Mouse (Mus musculus) forebrain, embryonic 15.5 days (tissue): Measurements from ENCODE around the gene Col4a1. TPM values are rescaled to one million over a fixed set of nuclear protein-coding genes. Genes with fewer than 3 reads are reported as not detected.

Experiments
- ATAC-seq: fragments of 200-750 bp; cut with Nextera tagmentation; replicated peaks from 2 replicates; pipeline ENCODE4 v1.8.0; 2017; ENCODE audit warnings: mild to moderate bottlenecking, moderate TSS enrichment, moderate library complexity
- H3K27ac ChIP-seq: fragments of 300-500 bp; sonication (generic); replicated peaks from 2 replicates; pipeline ENCODE4 v1.5.1; 2015; ENCODE audit warnings: mild to moderate bottlenecking, inconsistent platforms
- H3K27me3 ChIP-seq: fragments of 300-500 bp; sonication (generic); 2 replicates; pipeline ENCODE4 v1.6.1; 2015; ENCODE audit warnings: inconsistent platforms
- H3K36me3 ChIP-seq: fragments of 300-500 bp; sonication (generic); 2 replicates; pipeline ENCODE4 v1.6.1; 2015; ENCODE audit warnings: mild to moderate bottlenecking, inconsistent platforms
- H3K4me1 ChIP-seq: fragments of 300-500 bp; sonication (generic); 2 replicates; pipeline ENCODE4 v1.6.1; 2015; ENCODE audit warnings: inconsistent platforms
- H3K4me2 ChIP-seq: fragments of 300-500 bp; sonication (generic); replicated peaks from 2 replicates; pipeline ENCODE4 v1.6.1; 2015; ENCODE audit warnings: mild to moderate bottlenecking, inconsistent platforms
- H3K4me3 ChIP-seq: fragments of 300-500 bp; sonication (generic); 2 replicates; pipeline ENCODE4 v1.5.1; 2015; ENCODE audit warnings: mild to moderate bottlenecking, inconsistent platforms
- H3K9ac ChIP-seq: fragments of 300-500 bp; sonication (generic); replicated peaks from 2 replicates; pipeline ENCODE4 v1.6.1; 2015; ENCODE audit warnings: mild to moderate bottlenecking, inconsistent platforms
- H3K9me3 ChIP-seq: fragments of 300-500 bp; sonication (generic); 2 replicates; pipeline ENCODE4 v1.6.1; 2016; ENCODE audit warnings: inconsistent platforms
- WGBS: fragments of 180-500 bp; shearing (Covaris S2); methylation state at CpG from one replicate; pipeline ENCODE4 v1.1.7; 2015; ENCODE audit warnings: mixed read lengths; 5-methylcytosine and 5-hydroxymethylcytosine counted together
- polyA plus RNA-seq: library from polyadenylated mRNA; unstranded; fragments of >200 nt; fragmentation: Nextera tagmentation; extraction: Ambion mirVana; gene quantifications from 2 replicates; pipeline ENCODE4 v1.2.1, GENCODE M21; 2015

Gene Col4a1
- polyA plus RNA-seq, 1 experiment from 2014 or later = 61.4 TPM

GRCm38 (mm10) chr8:11257079-11258017 is 55.3 kb downstream of the Col4a1 start:
- H3K9me3 ChIP-seq = no peaks in the 10 kb centered on the region
- no peak overlapping the region for H3K27ac ChIP-seq
- WGBS = 50% methylated on average over 13 of the region's 13 CpGs
- H3K9ac ChIP-seq = no peak overlapping the region
- H3K4me1 ChIP-seq = peaks cover 10% of the 10 kb centered on the region; the same call in 1 of the 2 replicates
- H3K27me3 ChIP-seq = no peaks in the 10 kb centered on the region
- ATAC-seq = no peak
- no peak overlapping the region for H3K4me2 ChIP-seq
- H3K36me3 ChIP-seq = no peaks in the 10 kb centered on the region
- H3K4me3 ChIP-seq = no peak overlapping the region

GRCm38 (mm10) chr8:11256405-11256804 is 56.2 kb downstream of the Col4a1 start:
- H3K4me2 ChIP-seq = no peak overlapping the region
- H3K27ac ChIP-seq = no peak overlapping the region
- ATAC-seq = no peak
- no peak overlapping the region for H3K9ac ChIP-seq
- no peaks in the 10 kb centered on the region for H3K9me3 ChIP-seq
- H3K4me1 ChIP-seq = peaks cover 10% of the 10 kb centered on the region; the same call in 1 of the 2 replicates
- H3K4me3 ChIP-seq = no peak overlapping the region
- no peaks in the 10 kb centered on the region for H3K36me3 ChIP-seq
- WGBS = 66% methylated on average over 7 of the region's 7 CpGs
- H3K27me3 ChIP-seq = no peaks in the 10 kb centered on the region

- no peak overlapping the region for H3K4me2 ChIP-seq
- no peak overlapping the region for H3K4me3 ChIP-seq
- no peak overlapping the region for H3K27ac ChIP-seq
- H3K4me1 ChIP-seq = peaks cover 10% of the 10 kb centered on the region; the same call in 1 of the 2 replicates
- WGBS = 85% methylated on average over 7 of the region's 7 CpGs
- H3K27me3 ChIP-seq = no peaks in the 10 kb centered on the region
- no peak overlapping the region for H3K9ac ChIP-seq
- H3K36me3 ChIP-seq = no peaks in the 10 kb centered on the region
- ATAC-seq = no peak
- no peaks in the 10 kb centered on the region for H3K9me3 ChIP-seq
These were observed 56.9 kb downstream of the Col4a1 start for GRCm38 (mm10) chr8:11255680-11256079.

GRCm38 (mm10) chr8:11254914-11255530 is 57.6 kb downstream of the Col4a1 start:
- ATAC-seq = no peak
- no peak overlapping the region for H3K9ac ChIP-seq
- H3K36me3 ChIP-seq = no peaks in the 10 kb centered on the region
- H3K4me2 ChIP-seq = no peak overlapping the region
- no peak overlapping the region for H3K4me3 ChIP-seq
- H3K4me1 ChIP-seq = peaks cover 10% of the 10 kb centered on the region; the same call in 1 of the 2 replicates
- H3K9me3 ChIP-seq = no peaks in the 10 kb centered on the region
- WGBS = 89% methylated on average over 10 of the region's 10 CpGs
- no peaks in the 10 kb centered on the region for H3K27me3 ChIP-seq
- H3K27ac ChIP-seq = no peak overlapping the region

GRCm38 (mm10) chr8:11254510-11254909 is 58.1 kb downstream of the Col4a1 start:
- H3K4me1 ChIP-seq = peaks cover 10% of the 10 kb centered on the region; the same call in 1 of the 2 replicates
- no peak overlapping the region for H3K4me3 ChIP-seq
- H3K27me3 ChIP-seq = no peaks in the 10 kb centered on the region
- H3K27ac ChIP-seq = no peak overlapping the region
- no peak for ATAC-seq
- WGBS = 64% methylated on average over 2 of the region's 2 CpGs
- H3K9ac ChIP-seq = no peak overlapping the region
- H3K4me2 ChIP-seq = no peak overlapping the region
- no peaks in the 10 kb centered on the region for H3K36me3 ChIP-seq
- H3K9me3 ChIP-seq = no peaks in the 10 kb centered on the region

GRCm38 (mm10) chr8:11253556-11253955 is 59.1 kb downstream of the Col4a1 start:
- H3K9ac ChIP-seq = no peak overlapping the region
- no peak overlapping the region for H3K4me2 ChIP-seq
- no peaks in the 10 kb centered on the region for H3K27me3 ChIP-seq
- H3K9me3 ChIP-seq = no peaks in the 10 kb centered on the region
- peaks cover 10% of the 10 kb centered on the region; the same call in 1 of the 2 replicates for H3K4me1 ChIP-seq
- ATAC-seq = peak; percentile 70
- WGBS = 61% methylated on average over 1 of the region's 1 CpGs
- H3K36me3 ChIP-seq = no peaks in the 10 kb centered on the region
- no peak overlapping the region for H3K27ac ChIP-seq
- H3K4me3 ChIP-seq = no peak overlapping the region

GRCm38 (mm10) chr8:11253041-11253440 is 59.6 kb downstream of the Col4a1 start:
- H3K4me1 ChIP-seq = peaks cover 10% of the 10 kb centered on the region; the same call in 1 of the 2 replicates
- H3K27me3 ChIP-seq = no peaks in the 10 kb centered on the region

GRCm38 (mm10) chr8:11252235-11252774 is 60.3 kb downstream of the Col4a1 start:
- Histone ChIP-seq H3K4me3 (no peak overlapping the region), H3K4me1 (peaks cover 8% of the 10 kb centered on the region; the same call in 1 of the 2 replicates), H3K27me3 (no peaks in the 10 kb centered on the region), H3K36me3 (no peaks in the 10 kb centered on the region), H3K27ac (no peak overlapping the region), H3K4me2 (no peak overlapping the region), H3K9me3 (no peaks in the 10 kb centered on the region), H3K9ac (no peak overlapping the region)
- WGBS = 82% methylated on average over 7 of the region's 7 CpGs
- no peak for ATAC-seq

More at GRCm38 (mm10) chr8:11253041-11253440, 59.6 kb downstream of the Col4a1 start:
- no peak overlapping the region for H3K9ac ChIP-seq
- H3K4me3 ChIP-seq = no peak overlapping the region
- no peak overlapping the region for H3K27ac ChIP-seq
- 82% methylated on average over 10 of the region's 10 CpGs for WGBS
- no peak overlapping the region for H3K4me2 ChIP-seq
- no peaks in the 10 kb centered on the region for H3K9me3 ChIP-seq
- no peak for ATAC-seq
- H3K36me3 ChIP-seq = no peaks in the 10 kb centered on the region

GRCm38 (mm10) chr8:11250149-11250548 is 62.5 kb downstream of the Col4a1 start:
- Histone ChIP-seq H3K27me3 (no peaks in the 10 kb centered on the region), H3K9me3 (no peaks in the 10 kb centered on the region), H3K27ac (no peak overlapping the region), H3K36me3 (no peaks in the 10 kb centered on the region), H3K9ac (no peak overlapping the region), H3K4me3 (no peak overlapping the region), H3K4me1 (no peaks in the 10 kb centered on the region), H3K4me2 (no peak overlapping the region)
- WGBS = 83% methylated on average over 8 of the region's 8 CpGs
- no peak for ATAC-seq

- no peak for ATAC-seq
- H3K4me2 ChIP-seq = no peak overlapping the region
- H3K36me3 ChIP-seq = no peaks in the 10 kb centered on the region
- H3K9ac ChIP-seq = no peak overlapping the region
- WGBS = 75% methylated on average over 7 of the region's 7 CpGs
- H3K27ac ChIP-seq = no peak overlapping the region
- no peak overlapping the region for H3K4me3 ChIP-seq
- no peaks in the 10 kb centered on the region for H3K27me3 ChIP-seq
- no peaks in the 10 kb centered on the region for H3K9me3 ChIP-seq
- no peaks in the 10 kb centered on the region for H3K4me1 ChIP-seq
These were observed 63.0 kb downstream of the Col4a1 start for GRCm38 (mm10) chr8:11249541-11250058.

- no peaks in the 10 kb centered on the region for H3K36me3 ChIP-seq
- H3K4me2 ChIP-seq = no peak overlapping the region
- no peak overlapping the region for H3K9ac ChIP-seq
- no peaks in the 10 kb centered on the region for H3K9me3 ChIP-seq
- no peaks in the 10 kb centered on the region for H3K4me1 ChIP-seq
- no peak overlapping the region for H3K4me3 ChIP-seq
- no peak for ATAC-seq
- H3K27me3 ChIP-seq = no peaks in the 10 kb centered on the region
- WGBS = 53% methylated on average over 7 of the region's 7 CpGs
- no peak overlapping the region for H3K27ac ChIP-seq
These were observed 63.9 kb downstream of the Col4a1 start for GRCm38 (mm10) chr8:11248712-11249111.

- no peak overlapping the region for H3K9ac ChIP-seq
- H3K9me3 ChIP-seq = no peaks in the 10 kb centered on the region
- H3K27me3 ChIP-seq = no peaks in the 10 kb centered on the region
- no peak overlapping the region for H3K4me2 ChIP-seq
- no peaks in the 10 kb centered on the region for H3K36me3 ChIP-seq
- WGBS = 71% methylated on average over 2 of the region's 2 CpGs
- H3K4me3 ChIP-seq = no peak overlapping the region
- H3K27ac ChIP-seq = no peak overlapping the region
- H3K4me1 ChIP-seq = no peaks in the 10 kb centered on the region
- ATAC-seq = no peak
These were observed 71.1 kb downstream of the Col4a1 start for GRCm38 (mm10) chr8:11241488-11241887.
